8 mouse cellular contexts compared by ENCODE assay signal in the genomic region with DNA sequence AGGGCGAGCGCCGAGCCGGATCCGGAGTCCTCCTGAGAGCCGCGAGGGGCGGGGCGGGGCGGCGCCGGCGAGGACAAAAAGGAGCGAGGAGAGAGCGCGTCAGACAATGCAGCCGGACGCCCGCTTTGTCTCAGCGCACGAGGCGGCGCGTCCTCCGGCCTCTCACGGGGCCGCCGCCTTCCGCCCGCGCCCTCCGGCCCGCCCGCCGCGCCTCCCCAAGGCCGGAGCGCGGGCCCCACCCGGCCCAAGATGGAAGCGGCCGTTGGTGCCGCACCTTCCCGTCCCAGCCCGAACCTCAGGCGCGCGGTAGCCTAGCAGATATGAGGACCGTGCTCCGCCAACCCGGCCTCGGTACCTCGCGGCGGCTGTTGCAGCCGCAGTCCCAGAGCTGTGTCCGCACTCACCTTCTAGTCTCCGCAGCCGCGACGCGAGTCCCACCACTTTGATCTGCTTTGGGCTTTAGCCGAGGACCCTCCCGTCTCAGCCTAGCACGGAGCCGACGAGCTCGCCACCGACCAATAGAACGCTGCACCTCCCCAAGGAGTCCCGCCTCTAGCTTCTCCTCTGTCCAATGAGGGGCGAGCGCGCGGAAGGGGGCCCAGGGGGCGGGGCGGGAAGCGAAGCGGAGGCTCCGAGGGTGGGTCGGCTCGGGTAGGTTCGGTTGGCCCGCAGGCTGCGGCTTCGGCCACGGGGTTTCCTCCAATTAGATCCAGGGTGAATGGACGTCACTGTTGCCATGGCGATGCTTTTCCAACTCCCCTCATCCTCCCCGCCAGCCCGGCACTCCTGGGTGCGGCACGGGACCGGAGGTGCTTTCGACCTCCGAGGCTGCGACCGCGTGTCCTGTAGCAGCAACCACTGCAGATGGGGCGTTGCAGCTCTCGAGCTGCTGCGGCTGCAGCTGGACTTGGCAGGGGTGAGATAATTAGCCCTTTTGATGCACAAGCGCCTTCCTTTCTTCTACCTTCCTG. TPM values are rescaled to one million over a fixed set of nuclear protein-coding genes. Genes with fewer than 3 reads are reported as not detected.
DNase-seq lines count a peak whose midpoint lies in the region; ATAC-seq lines count a peak whose summit lies in the region.

A gene (minus strand): TSS at position 538 of the 971 bp plus-strand sequence.

- peaks cover 28% of the 10 kb centered on the region for H3K36me3 ChIP-seq in forebrain, embryonic 14.5 days (ENCODE audit: control insufficient read depth, insufficient read depth, low read length)
- peaks cover 11% of the 10 kb centered on the region for H3K36me3 ChIP-seq in neural tube, embryonic 15.5 days

- H3K4me1 ChIP-seq in forebrain, embryonic 14.5 days (ENCODE audit: control insufficient read depth, insufficient read depth, low read length), result peaks cover 10% of the 10 kb centered on the region
- peaks cover 32% of the 10 kb centered on the region for H3K4me1 ChIP-seq in neural tube, embryonic 15.5 days

- H3K27me3 ChIP-seq in forebrain, embryonic 14.5 days (replicated peaks; ENCODE audit: control insufficient read depth, insufficient read depth, low read length), result no peaks in the 10 kb centered on the region
- no peaks in the 10 kb centered on the region for H3K27me3 ChIP-seq in neural tube, embryonic 15.5 days (replicated peaks)

- intact Hi-C loops in heart, postnatal 14 days (cut with DNase I), result loop anchor here (2.0 to 5.0 kb wide), 3 partner anchors 45 to 100 kb away; a partner anchor contains a TSS

- under 1% methylated on average over 97 of the region's 103 CpGs for WGBS in forebrain, embryonic 14.5 days
- under 1% methylated on average over 87 of the region's 103 CpGs for WGBS in neural tube, embryonic 15.5 days

- peak within 1 kb of the TSS; percentile 90 for H3K4me3 ChIP-seq in forebrain, embryonic 14.5 days (ENCODE audit: low read depth, low read length)
- H3K4me3 ChIP-seq in neural tube, embryonic 15.5 days (replicated peaks), result peak within 1 kb of the TSS; percentile 95

- H3K27ac ChIP-seq in forebrain, embryonic 14.5 days (ENCODE audit: low read depth, low read length), result peak within 1 kb of the TSS; percentile 100
- H3K27ac ChIP-seq in neural tube, embryonic 15.5 days (replicated peaks), result peak within 1 kb of the TSS; percentile 100

- peak within 1 kb of the TSS; percentile 62 for H3K4me2 ChIP-seq in forebrain, embryonic 14.5 days (ENCODE audit: low read length)
- peak within 1 kb of the TSS; percentile 75 for H3K4me2 ChIP-seq in neural tube, embryonic 15.5 days

- ATAC-seq in forebrain, embryonic 14.5 days, result peak; percentile 99
- peak; percentile 98 for ATAC-seq in neural tube, embryonic 15.5 days (ENCODE audit: low FRiP score)

- H3K9me3 ChIP-seq in forebrain, embryonic 14.5 days (replicated peaks; ENCODE audit: control insufficient read depth, low read length), result peaks cover 20% of the 10 kb centered on the region; the same call in 1 of the 2 replicates
- H3K9me3 ChIP-seq in neural tube, embryonic 15.5 days (replicated peaks), result no peaks in the 10 kb centered on the region

- DNase-seq in ES-CJ7 (ENCODE audit: low read depth, low spot score), result peak; percentile 98
- peak; percentile 97 for DNase-seq in cerebellum, adult 11 months
- DNase-seq in forebrain, embryonic 14.5 days (ENCODE audit: low spot score), result peak; percentile 99
- DNase-seq in heart, postnatal 14 days, result peak; percentile 95 to 96
- peak; percentile 98 for DNase-seq in layer of hippocampus, adult 11-12 months (ENCODE audit: low spot score)
- peak; percentile 98 to 99 for DNase-seq in lung, adult 18-20 months
- peak; percentile 98 for DNase-seq in testis, postnatal 14 days (ENCODE audit: low spot score)

- peak within 1 kb of the TSS; percentile 100 for H3K9ac ChIP-seq in forebrain, embryonic 14.5 days (ENCODE audit: low read length)
- peak within 1 kb of the TSS; percentile 92 for H3K9ac ChIP-seq in neural tube, embryonic 15.5 days (replicated peaks)

RNA-seq across cellular contexts. Expression of the gene that starts here (rescaled TPM):
- polyA plus RNA-seq in forebrain, embryonic 14.5 days (2014; fragmentation: Nextera tagmentation; extraction: Ambion mirVana), result 1,318 and 1,340 TPM in 2 replicates
- total RNA-seq in heart, postnatal 14 days (2021), result 100 to 1,000 TPM in 1 of 2 experiments, 10 to 100 TPM in 1; 97.2 to 104 TPM
- 975 and 1,056 TPM in 2 replicates for polyA plus RNA-seq in neural tube, embryonic 15.5 days (2015; fragmentation: Nextera tagmentation; extraction: Ambion mirVana)

Comparison
In these comparisons a context has a peak if more than half of its experiments do, and no peak if none do; other contexts are left out.
1. Peak in every context shown above with its lines: DNase-seq, ATAC-seq, H3K4me3 ChIP-seq and H3K27ac ChIP-seq.